Mouse (Mus musculus): Measurements from ENCODE around the gene Ift172. TPM values are rescaled to one million over a fixed set of nuclear protein-coding genes. Genes with fewer than 3 reads are reported as not detected.

The Ift172 gene
- total and polyA plus RNA-seq, 2 experiments: 11.7 to 17.8 TPM

DNA sequence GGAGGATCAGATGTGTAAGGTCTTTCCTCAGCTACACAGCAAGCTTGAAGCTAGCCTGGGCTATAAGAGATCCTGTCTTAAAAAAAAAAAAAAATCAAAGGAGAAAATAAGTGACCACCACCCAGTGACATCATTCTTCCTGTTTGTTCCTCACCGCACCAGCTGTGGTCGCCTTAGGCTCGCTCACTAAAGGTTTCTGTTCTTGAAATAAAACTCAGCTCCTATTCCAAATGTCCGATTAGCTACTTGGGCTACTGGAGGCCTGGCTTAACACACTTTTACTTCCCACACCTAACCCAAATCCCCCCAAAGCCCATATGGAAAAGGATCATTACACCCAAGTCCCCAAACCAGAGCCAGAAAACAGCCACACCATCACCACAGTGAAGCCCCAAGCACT lies 2.7 kb downstream of the Ift172 start:
- Histone ChIP-seq H3K36me3 (ENCODE audit: control insufficient read depth, insufficient read depth, low read length) (peaks cover 2% of the 10 kb centered on the region; the same call in 1 of the 2 replicates), H3K27me3 (ENCODE audit: control insufficient read depth, insufficient read depth, low read length) (no peaks in the 10 kb centered on the region), H3K27ac (replicated peaks; ENCODE audit: insufficient read depth, low read depth, low read length) (no peak overlapping the region), H3K4me3 (ENCODE audit: insufficient read depth, low read depth, low read length) (no peak overlapping the region), H3K4me1 (ENCODE audit: control insufficient read depth, insufficient read depth, low read length) (peaks cover 3% of the 10 kb centered on the region; the same call in 1 of the 2 replicates), H3K9ac (ENCODE audit: low read depth, low read length) (no peak overlapping the region), H3K79me2 (ENCODE audit: control insufficient read depth, insufficient read depth, low read length) (no peaks in the 10 kb centered on the region)
- DNase-seq (ENCODE audit: extremely low read depth, low read depth, low spot score): no peak
- no peak for TF ChIP-seq CTCF (IDR thresholded peaks at IDR 0.05; ENCODE audit: low read depth, low read length)
- TF ChIP-seq POLR2A (IDR thresholded peaks at IDR 0.05; ENCODE audit: extremely low read depth, insufficient read depth, low read length): no peak
- WGBS: 87% methylated on average over 4 of the region's 4 CpGs

- H3K36me3 ChIP-seq (ENCODE audit: control insufficient read depth, insufficient read depth, low read length): peaks cover 27% of the 10 kb centered on the region; the same call in 1 of the 2 replicates
- H3K4me3 ChIP-seq (ENCODE audit: insufficient read depth, low read depth, low read length): no peak overlapping the region
- no peak overlapping the region for H3K9ac ChIP-seq (ENCODE audit: low read depth, low read length)
- no peak for TF ChIP-seq POLR2A (IDR thresholded peaks at IDR 0.05; ENCODE audit: extremely low read depth, insufficient read depth, low read length)
- TF ChIP-seq CTCF (IDR thresholded peaks at IDR 0.05; ENCODE audit: low read depth, low read length): no peak
- WGBS: 88% methylated on average over 20 of the region's 20 CpGs
- H3K4me1 ChIP-seq (ENCODE audit: control insufficient read depth, insufficient read depth, low read length): no peaks in the 10 kb centered on the region
- H3K27ac ChIP-seq (replicated peaks; ENCODE audit: insufficient read depth, low read depth, low read length): no peak overlapping the region
- no peaks in the 10 kb centered on the region for H3K79me2 ChIP-seq (ENCODE audit: control insufficient read depth, insufficient read depth, low read length)
- no peak for DNase-seq (ENCODE audit: extremely low read depth, low read depth, low spot score)
- H3K27me3 ChIP-seq (ENCODE audit: control insufficient read depth, insufficient read depth, low read length): no peaks in the 10 kb centered on the region
Observed at GRCm38 (mm10) chr5:31279245-31279988, 11.5 kb downstream of the Ift172 start.

- H3K27ac ChIP-seq (replicated peaks; ENCODE audit: insufficient read depth, low read depth, low read length): no peak overlapping the region
- no peaks in the 10 kb centered on the region for H3K27me3 ChIP-seq (ENCODE audit: control insufficient read depth, insufficient read depth, low read length)
- TF ChIP-seq CTCF (IDR thresholded peaks at IDR 0.05; ENCODE audit: low read depth, low read length): no peak
- TF ChIP-seq POLR2A (IDR thresholded peaks at IDR 0.05; ENCODE audit: extremely low read depth, insufficient read depth, low read length): no peak
- no peaks in the 10 kb centered on the region for H3K4me1 ChIP-seq (ENCODE audit: control insufficient read depth, insufficient read depth, low read length)
- WGBS: 92% methylated on average over 6 of the region's 6 CpGs
- H3K9ac ChIP-seq (ENCODE audit: low read depth, low read length): no peak overlapping the region
- no peaks in the 10 kb centered on the region for H3K79me2 ChIP-seq (ENCODE audit: control insufficient read depth, insufficient read depth, low read length)
- no peak for DNase-seq (ENCODE audit: extremely low read depth, low read depth, low spot score)
- no peak overlapping the region for H3K4me3 ChIP-seq (ENCODE audit: insufficient read depth, low read depth, low read length)
- H3K36me3 ChIP-seq (ENCODE audit: control insufficient read depth, insufficient read depth, low read length): peaks cover 14% of the 10 kb centered on the region; the same call in 1 of the 2 replicates
Observed at GRCm38 (mm10) chr5:31273018-31273417, 17.9 kb downstream of the Ift172 start.

- Histone ChIP-seq H3K79me2 (ENCODE audit: control insufficient read depth, insufficient read depth, low read length) (no peaks in the 10 kb centered on the region), H3K4me3 (ENCODE audit: insufficient read depth, low read depth, low read length) (no peak overlapping the region), H3K4me1 (ENCODE audit: control insufficient read depth, insufficient read depth, low read length) (no peaks in the 10 kb centered on the region), H3K36me3 (ENCODE audit: control insufficient read depth, insufficient read depth, low read length) (peaks cover 8% of the 10 kb centered on the region), H3K9ac (ENCODE audit: low read depth, low read length) (no peak overlapping the region), H3K27me3 (ENCODE audit: control insufficient read depth, insufficient read depth, low read length) (no peaks in the 10 kb centered on the region), H3K27ac (replicated peaks; ENCODE audit: insufficient read depth, low read depth, low read length) (no peak overlapping the region)
- no peak for TF ChIP-seq CTCF (IDR thresholded peaks at IDR 0.05; ENCODE audit: low read depth, low read length)
- no peak for TF ChIP-seq POLR2A (IDR thresholded peaks at IDR 0.05; ENCODE audit: extremely low read depth, insufficient read depth, low read length)
- DNase-seq (ENCODE audit: extremely low read depth, low read depth, low spot score): no peak
- 67% methylated on average over 6 of the region's 6 CpGs for WGBS
Observed at GRCm38 (mm10) chr5:31267686-31268085, 23.2 kb downstream of the Ift172 start.

GRCm38 (mm10) chr5:31266101-31266500 lies 24.8 kb downstream of the Ift172 start:
- Histone ChIP-seq H3K4me3 (ENCODE audit: insufficient read depth, low read depth, low read length) (no peak overlapping the region), H3K4me1 (ENCODE audit: control insufficient read depth, insufficient read depth, low read length) (no peaks in the 10 kb centered on the region), H3K79me2 (ENCODE audit: control insufficient read depth, insufficient read depth, low read length) (no peaks in the 10 kb centered on the region), H3K36me3 (ENCODE audit: control insufficient read depth, insufficient read depth, low read length) (peaks cover 9% of the 10 kb centered on the region), H3K9ac (ENCODE audit: low read depth, low read length) (no peak overlapping the region), H3K27me3 (ENCODE audit: control insufficient read depth, insufficient read depth, low read length) (no peaks in the 10 kb centered on the region), H3K27ac (replicated peaks; ENCODE audit: insufficient read depth, low read depth, low read length) (no peak overlapping the region)
- no peak for DNase-seq (ENCODE audit: extremely low read depth, low read depth, low spot score)
- TF ChIP-seq CTCF (IDR thresholded peaks at IDR 0.05; ENCODE audit: low read depth, low read length): no peak
- no peak for TF ChIP-seq POLR2A (IDR thresholded peaks at IDR 0.05; ENCODE audit: extremely low read depth, insufficient read depth, low read length)
- 60% methylated on average over 7 of the region's 7 CpGs for WGBS

DNA sequence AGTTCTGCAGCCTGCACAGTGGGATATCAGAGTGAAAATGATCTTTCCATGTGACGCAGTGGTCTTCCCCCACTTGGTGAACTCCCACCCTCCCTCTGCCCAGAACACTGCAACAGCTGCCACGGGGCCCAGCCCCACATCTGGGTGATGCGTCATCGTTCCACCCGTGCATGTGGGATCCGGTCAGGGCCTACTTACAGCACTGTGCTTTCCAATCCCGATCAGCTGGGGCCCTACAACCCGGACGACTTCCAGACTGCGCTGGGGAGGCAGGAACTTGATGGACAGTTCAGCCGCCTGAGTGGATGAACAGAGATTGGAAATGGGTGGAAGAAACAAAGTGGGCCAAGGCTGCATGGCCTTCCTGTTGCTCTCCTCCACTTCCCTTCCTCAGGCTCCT lies 33.3 kb downstream of the Ift172 start:
- 85% methylated on average over 11 of the region's 11 CpGs for WGBS
- no peak overlapping the region for H3K27ac ChIP-seq (replicated peaks; ENCODE audit: insufficient read depth, low read depth, low read length)
- H3K27me3 ChIP-seq (ENCODE audit: control insufficient read depth, insufficient read depth, low read length): no peaks in the 10 kb centered on the region
- peaks cover under 1% of the 10 kb centered on the region; the same call in 1 of the 2 replicates for H3K36me3 ChIP-seq (ENCODE audit: control insufficient read depth, insufficient read depth, low read length)
- H3K79me2 ChIP-seq (ENCODE audit: control insufficient read depth, insufficient read depth, low read length): no peaks in the 10 kb centered on the region
- H3K4me3 ChIP-seq (ENCODE audit: insufficient read depth, low read depth, low read length): no peak overlapping the region
- H3K9ac ChIP-seq (ENCODE audit: low read depth, low read length): no peak overlapping the region
- H3K4me1 ChIP-seq (ENCODE audit: control insufficient read depth, insufficient read depth, low read length): peaks cover 2% of the 10 kb centered on the region
- TF ChIP-seq CTCF (IDR thresholded peaks at IDR 0.05; ENCODE audit: low read depth, low read length) (no peak), POLR2A (IDR thresholded peaks at IDR 0.05; ENCODE audit: extremely low read depth, insufficient read depth, low read length) (no peak)
- DNase-seq (ENCODE audit: extremely low read depth, low read depth, low spot score): no peak

Data from liver, adult 2 months (tissue).